Mouse (Mus musculus) right cerebral cortex, adult 2 months (tissue): ENCODE measurements around the gene Coro7.
"Not testable (repeated sequence)": the region's sequence is repeated elsewhere in the genome, so short reads cannot be mapped to it uniquely, and the experiment has no call there.

Experiments
- DNase-seq, 2 experiments: peaks; one replicate each; pipeline ENCODE4 v3.0.0; 2021 to 2022; ENCODE audit warnings: low spot score in 2 of 2

Coro7 gene

DNA sequence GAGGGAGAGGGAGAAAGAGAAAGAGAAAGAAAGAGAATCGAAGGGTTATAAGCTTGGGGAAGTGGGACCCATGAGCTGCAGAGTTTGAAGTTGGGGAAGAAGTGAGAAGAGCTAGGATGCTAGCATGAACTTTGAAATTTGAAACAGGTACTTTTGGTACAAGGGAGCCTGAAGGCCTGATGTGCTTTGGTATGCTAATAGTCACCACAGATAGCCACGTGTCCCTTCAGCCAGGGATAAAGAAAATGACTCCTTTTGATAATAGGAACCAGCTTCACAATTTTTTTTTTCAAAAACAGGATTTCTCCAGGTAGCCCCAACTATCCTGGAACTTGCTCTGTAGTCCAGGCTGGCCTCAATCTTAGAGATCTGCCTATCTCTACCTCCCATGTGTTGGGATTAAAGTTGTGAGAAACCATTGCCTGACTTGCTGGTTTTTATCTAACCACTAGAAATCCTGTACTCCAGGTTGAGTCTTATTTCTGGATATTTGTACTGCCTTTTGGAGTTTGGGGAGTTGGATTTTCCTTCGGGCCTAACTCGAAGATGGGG is 3.1 kb upstream of the Coro7 start:
- no peak for DNase-seq

DNA sequence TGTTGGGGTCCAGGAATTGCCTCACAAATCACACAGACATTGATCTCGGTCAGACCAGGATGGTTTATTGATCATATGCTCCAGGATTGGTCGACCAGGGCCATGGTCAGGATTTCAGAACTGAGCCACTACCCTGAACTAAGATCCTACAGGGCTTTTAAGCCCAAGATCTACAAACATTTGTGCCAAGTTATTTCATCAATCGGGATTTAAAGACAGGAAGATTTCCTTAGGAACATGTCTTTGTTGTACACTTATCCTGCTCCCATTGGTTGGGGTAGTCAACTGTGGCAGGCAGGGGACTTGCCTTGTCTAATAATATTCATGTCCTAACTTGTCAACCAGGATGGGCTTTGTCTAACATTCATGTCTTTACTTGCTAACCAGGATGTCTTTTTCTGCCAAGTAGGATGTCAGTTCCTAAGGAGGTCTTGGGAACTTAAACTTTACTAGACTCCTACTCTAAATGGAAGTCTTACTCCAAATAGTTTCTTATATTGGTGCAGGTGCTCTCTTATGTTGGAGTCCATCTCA is 1.4 kb upstream of the Coro7 start:
- not testable (repeated sequence) for DNase-seq

DNA sequence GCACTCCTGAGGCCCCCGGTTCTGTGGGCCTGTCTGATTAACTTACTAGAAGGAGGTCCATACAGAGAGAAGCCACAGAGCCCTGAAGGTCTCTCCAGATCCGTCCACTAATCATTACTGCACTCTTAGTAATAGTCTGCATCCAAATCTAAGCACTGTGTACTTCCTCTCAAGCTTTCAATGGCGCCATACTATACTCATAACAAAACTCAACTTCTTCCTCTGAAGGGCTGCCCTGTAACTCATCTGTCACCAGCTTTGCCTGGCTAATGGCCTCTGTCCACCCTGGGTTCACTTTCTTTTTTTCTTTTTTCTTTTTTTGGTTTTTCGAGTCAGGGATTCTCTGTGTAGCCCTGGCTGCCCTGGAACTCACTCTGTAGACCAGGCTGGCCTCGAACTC is 1.5 kb downstream of the Coro7 start:
- DNase-seq = no peak

DNA sequence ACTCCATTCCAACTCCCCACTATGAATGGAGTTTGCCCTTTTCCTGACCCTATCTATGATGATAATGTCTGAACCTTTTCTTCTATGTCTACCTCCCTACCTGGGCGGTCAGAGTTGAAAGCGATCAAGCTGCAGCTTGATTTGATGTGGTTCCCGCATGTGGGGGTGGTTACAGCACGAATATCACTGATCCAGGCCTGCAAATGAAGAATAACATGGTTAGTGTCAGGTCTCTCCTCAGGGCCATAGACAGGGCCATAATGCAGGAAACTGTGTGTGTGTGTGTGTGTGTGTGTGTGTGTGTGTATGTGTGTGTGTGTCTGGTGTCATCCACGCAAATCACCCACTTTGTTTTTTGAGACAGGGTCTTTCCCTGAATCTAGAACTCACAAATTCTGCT is 2.7 kb downstream of the Coro7 start:
- DNase-seq = no peak

DNA sequence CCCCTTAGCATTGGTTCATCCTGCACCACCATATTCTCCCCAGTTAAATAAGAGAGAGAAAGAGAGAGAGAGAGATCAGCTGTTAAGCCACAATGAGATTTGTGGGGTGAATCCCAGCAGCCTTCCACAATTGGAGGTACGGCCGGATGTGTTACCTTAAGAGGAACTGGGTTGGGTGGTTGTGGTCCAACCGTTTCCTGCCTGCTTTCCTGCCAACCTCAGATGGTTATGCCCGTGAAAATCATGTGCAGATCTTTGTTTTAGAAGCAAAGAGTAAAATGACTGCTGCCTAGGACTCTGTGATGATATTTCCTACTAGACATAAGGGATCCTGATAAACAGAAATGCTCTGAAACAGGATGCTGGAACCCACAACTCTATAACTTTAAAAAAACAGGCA is 5.5 kb downstream of the Coro7 start:
- no peak for DNase-seq

DNA sequence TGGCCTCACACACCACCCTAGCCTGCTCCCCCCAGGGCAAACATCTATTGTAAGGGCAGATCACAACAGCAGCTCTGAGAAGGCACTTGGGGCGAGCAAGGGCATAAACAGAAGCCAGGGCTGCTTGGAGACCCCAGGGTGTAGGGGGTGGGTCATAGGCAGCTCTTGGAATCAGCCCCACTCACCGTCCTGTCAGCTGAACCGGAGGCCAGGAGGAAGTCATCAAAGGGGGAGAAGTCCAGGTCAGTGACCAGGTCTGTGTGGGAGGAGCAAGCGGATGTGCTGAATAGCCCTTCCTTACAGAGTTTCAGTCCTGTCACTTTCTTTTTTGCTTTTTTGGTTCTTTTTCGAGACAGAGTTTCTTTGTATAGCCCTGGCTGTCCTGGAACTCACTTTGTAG is 9.3 kb downstream of the Coro7 start:
- no peak for DNase-seq

DNA sequence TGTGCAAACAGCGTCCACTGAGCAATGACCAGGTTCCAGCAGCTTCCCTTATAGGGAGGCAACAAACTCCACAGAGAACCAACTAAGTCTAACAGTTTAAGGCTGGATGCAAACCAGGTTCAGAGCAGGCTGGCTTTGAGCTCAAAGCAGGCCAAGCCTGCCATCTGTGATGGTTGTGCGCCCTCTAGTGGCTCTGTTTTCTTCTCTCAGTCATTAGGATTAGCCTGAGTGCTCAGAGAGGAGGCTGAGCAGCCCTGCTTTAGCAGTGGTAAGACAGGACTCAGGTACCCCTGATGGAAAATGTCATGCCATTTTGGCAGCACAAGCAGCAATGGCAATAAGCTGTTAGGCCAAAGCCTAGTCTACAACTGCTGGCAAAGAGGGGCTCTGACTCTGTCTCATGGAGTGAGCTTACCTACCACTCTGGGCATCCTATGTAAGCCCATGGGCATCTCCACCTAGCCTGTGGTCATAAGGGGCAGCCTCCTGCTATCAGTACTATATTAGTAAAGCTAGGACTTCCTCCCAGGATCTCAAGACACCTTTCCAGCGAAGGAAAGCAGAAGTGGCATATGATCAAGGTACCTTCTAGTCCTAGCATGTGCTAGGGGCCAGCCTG is 12.3 kb downstream of the Coro7 start:
- DNase-seq = peak; percentile 89 to 94

DNA sequence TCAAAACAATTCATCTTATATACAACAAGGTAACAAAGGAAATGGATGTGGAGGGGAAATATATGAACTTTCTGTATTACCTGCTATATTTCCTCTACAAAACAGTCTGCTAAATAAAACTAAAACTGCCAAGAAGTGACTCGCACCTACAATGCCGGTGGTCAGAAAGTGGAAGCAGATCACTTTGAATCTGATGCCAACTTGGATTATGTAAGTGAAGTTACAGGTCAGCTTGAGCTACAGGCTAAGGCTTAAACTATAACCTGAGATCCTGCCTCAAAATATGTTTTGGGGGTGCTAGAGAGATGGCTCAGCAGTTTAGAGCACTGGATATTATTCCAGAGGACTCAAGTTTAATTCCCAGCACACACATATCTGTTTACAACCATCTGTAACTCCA is 13.9 kb downstream of the Coro7 start:
- no peak for DNase-seq

DNA sequence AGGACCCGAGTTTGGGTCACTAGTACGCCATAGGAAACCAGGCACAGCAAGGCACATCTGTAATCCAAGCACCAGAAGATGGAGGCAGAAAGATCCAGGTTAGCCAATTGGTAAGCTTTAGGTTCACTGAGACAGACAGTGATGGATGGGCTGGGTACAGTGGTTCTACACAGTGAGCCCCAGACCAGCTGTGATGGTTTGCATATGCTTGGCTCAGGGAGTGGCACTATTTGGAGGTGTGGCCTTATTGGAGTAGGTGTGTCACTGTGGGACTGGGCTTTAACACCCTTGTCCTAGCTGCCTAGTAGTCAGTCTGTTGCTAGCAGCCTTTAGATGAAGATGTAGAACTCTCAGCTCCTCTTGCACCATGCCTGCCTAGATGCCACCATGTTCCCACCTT is 15.8 kb downstream of the Coro7 start:
- DNase-seq = no peak

DNA sequence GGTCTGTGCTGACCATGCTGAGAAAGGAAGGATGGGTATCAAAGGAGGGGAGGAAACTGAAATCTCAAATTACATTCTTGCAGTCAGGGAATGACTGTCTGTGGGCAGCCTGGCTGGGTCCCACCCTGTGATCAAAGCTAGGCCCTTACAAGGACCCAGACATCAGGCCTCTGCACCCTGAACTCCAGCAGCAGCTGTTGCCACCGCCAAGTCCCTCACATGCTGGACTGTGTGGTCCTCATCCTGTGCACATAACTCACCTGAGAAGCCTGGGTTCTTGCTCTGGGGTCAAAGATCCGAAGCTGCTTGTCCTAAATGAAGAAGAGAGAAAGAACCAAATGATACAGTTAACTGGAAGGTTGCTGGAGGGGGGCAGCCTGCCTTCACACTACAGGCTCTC is 18.0 kb downstream of the Coro7 start:
- DNase-seq = no peak

DNA sequence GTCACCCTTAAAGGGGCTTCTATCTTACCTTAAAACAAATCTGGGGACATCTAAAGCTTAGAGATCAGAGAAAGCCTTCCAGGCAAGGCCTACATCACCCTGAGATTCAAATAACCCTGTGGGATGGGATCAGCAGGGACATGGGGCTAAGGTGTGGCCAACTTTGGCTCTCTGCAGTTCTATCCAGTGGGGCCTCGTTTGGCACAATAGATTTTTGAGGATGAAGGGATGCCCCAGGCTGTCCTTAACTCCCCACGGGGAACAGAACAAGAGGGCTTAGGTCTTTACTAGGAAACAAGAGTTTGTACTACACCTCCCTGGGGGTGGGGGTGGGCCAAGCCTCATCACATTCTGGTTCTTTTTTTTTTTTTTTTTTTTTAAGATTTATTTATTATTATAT is 20.3 kb downstream of the Coro7 start:
- no peak for DNase-seq

DNA sequence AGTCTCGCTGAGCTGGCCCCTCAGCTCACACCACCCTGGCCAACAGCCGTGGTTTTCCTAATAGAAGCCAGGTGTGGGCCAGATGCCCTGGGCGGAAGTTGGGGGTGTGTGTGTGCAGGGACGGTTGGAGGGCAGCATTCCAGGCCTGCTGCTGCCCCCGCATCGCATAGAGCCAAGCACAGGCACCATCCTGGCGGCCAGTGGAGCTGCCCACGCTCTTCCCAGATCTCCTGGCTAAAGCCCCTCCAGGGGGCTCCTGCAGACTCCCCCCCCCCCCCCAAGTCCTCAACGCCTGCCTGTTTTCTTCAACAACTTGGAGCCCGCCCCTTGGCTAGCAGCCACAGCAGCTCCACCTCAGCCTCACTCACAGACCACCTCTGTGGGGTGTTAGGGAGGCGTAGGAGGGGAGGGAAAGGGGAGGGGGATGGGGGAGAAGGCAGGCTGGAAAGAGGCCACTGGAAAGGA is 20.8 kb downstream of the Coro7 start:
- peak; percentile 40 to 51 for DNase-seq

DNA sequence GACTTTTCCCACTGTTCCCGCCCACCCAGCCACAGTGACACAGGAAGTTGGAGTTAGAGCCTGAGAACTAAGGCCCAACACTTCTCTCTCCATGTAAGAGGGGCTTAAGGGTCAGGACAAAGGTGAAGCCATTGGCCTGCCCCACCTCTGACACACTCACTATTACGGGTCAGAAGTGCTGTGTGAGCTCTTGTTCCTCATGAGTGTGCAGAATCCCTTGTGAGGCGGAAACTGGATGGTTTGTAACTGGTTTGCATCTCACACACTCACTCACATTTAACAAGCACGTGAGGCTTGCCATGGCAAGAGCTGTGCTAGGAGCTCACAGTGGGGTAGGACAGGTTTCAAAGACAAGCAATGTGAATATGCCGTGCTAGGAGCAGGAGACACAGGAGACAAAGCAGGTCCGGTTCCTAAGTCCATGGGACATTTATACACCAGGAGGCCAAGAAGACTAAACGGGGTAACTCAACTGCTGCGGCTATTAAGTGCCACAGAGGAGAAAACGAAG is 23.0 kb downstream of the Coro7 start:
- DNase-seq = no peak

DNA sequence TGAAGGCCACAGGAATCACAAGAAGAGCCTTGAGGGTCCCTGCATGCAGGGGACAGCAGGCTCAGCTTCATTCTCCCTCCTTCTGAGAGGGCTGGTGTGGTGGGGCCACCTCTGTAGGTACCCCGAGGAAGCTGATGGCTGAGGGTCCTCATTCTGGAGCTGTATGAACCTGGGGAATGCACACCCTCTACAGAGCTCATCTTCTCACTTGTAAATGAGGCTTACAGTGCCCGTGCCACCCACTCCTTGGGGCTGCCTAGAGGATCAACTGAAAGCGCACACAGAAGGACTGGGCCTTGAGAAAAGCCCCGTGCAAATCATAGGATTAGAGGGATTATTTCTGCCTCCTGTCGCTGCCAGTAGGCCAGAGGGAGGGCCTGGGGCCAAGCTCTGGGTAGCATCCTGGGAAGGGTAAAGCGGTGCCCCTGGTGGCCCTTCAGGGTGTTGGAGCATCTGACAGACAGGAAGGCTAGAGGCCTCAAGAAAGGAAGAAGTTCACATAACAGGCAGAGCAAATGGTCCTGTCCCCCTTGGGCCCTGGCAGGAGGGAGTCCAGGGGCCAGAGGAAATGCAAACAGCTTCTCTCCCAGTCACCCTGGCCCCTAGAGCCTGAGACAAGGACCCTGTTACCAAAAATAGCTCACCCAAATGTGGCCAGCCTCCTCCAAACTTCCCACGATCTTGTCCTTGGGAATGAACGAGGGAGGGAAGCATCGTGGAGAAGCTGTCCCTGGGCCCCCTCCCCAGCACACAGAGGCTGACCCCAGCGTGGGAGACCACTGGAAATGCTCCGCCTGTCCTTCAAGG is 23.6 kb downstream of the Coro7 start:
- DNase-seq = no peak

DNA sequence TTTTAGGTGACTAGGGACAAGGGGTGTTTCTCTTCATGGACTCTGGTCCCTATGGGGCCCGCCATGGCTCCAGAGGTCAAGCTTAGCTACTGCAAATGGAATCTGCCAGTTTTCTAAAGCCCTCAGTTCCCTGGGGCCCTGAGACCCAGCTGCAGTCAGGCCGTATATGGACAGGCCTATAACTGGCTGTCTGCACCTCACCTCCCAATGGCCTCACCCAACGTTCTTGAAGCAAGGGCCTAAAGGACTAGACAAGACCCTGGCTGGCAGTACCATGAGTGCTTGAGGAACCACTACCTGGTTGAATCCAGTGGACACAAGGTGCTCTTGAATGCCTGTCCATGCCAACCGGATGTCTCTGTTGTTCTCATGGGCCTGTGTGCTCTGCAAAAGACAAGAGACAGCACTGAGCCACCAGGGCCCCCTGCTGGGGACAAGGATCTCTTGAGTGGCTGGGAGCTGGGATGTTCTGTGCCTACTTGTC is 24.3 kb downstream of the Coro7 start:
- DNase-seq = no peak

DNA sequence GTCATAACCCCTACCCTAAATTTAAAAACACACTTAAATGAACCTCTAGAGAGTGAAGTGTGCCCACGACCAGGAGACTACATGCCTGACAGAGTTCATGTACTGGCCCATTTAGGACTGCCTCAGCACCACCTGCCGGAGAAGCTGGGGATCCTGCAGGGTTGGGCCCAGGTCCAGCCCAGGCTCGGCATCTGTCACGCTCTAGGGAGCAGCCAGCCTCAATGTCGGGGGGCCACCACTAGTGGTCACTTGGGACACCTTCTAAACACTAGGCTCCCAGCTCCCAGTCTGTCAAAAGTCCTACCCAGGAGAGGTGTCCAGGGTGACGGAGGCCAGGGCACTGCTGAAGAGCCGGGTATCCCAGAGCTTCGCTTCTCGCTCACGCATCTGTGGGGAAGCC is 24.9 kb downstream of the Coro7 start:
- DNase-seq = no peak

DNA sequence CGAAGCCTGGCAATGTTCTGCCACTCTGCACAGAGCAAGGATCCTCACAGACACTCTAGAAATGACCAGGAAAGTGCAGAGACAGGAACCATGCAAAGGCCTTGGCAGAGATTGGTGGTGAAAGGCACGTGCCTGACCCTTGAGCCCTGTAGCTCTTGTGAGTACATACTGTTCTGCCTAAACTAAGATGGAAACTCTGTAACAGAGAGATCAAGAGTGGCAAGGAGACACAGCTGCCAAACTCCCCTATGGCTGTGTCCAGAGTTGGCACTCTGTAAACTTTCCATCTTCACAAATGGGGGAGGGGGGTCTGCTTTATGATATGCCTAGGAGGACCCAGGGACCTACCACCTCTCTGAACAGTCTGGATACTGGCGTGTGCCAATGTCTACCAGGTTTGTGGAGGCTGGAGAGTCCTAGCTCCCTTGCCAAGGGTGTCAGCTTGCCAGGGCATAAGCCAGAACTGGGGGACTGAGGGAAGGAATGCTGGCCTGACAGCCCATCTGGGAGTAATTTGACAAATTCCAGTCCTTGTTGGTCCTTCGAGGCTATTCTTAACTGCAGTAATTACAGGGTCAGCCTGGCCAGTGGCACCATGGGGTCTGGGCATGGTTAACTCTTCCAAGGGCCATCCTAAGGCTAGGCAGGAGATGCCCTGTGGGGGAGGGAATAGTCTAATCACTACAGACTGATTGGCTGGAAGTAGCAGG is 26.7 kb downstream of the Coro7 start:
- no peak for DNase-seq

DNA sequence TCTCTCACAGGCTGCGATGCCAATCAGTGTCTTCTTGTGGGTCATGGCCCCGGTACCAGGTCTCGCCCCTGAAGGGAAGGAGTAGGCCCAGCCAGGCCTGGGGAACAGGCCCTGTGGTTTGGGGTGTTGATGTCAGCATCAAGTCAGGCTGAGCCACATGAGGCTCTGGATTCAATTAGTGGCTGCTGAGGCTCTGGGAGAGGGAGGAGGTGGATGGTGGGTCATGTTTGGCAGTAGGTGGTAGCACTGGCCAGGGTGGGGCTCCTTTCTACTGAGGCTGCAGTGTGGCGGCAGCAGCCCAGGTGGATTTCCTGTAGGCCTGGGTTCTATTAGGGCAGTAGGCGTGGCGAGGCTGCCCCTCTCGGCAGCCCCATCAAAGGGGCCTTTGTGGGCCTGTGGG is 28.0 kb downstream of the Coro7 start:
- no peak for DNase-seq

DNA sequence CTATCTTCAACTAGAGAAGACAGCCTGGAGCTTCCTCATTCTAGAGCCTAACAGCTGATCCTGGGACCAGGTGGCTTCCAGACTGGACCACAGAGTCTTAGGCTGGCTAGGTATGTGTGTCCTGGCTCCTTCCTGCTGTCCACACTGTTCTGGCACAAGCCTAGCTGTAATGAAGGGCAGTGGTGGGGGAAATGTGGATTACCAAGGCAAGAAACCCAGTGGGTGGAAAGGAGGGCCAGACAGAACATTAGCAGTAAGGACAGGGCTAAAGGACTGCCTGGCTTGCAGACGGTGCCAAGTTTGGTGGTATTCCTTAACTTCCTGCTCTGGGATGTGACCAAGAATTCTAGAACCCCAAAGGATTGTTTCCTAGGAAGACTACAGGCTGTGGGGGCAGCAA is 28.5 kb downstream of the Coro7 start:
- no peak for DNase-seq

DNA sequence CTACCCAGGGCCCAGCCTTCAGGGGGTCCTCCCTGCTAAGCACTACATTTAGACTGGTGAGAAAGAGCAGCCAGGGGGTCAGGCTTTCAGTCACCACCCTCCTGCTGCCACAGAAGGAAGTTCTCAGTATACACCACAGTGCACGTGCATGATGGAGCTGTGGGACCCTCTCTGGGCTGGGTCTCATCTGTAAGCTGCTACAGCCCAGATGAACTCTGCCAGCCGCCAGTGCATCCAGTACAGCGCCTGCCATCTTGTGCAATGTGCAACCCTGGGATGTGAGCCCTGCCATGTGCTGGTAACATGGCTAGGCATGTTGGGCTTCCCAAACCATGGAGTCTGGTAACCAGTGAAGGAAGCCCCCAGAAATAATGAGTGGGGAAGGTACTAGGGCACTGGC is 29.4 kb downstream of the Coro7 start:
- no peak for DNase-seq

DNA sequence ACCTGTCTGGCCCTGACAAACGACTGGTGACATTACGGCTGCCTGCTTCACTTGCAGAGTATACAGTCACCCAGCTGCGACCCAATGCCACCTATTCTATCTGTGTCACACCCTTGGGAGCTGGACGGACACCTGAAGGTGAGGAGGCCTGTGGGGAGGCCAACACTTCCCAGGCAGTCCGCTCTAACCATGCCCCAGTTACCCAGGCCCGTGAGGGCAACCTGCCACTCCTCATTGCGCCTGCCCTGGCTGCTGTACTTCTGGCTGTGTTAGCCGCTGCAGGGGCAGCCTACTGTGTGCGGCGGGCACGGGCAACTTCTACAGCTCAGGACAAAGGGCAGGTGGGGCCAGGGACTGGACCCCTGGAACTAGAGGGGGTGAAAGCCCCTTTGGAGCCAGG is 29.9 kb downstream of the Coro7 start:
- DNase-seq = no peak

DNA sequence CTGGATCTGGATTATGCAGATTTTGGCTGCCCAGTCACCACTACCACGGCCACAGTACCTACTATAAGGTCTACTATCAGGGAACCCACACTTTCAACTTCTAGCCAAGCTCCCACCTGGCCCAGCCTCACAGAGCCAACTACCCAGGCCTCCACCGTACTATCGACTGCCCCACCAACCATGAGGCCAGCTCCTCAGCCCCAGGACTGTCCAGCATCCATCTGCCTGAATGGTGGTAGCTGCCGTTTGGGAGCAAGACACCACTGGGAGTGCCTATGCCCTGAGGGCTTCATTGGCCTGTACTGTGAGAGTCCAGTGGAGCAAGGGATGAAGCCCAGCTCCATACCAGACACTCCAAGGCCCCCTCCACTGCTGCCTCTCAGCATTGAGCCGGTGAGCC is 30.4 kb downstream of the Coro7 start:
- no peak for DNase-seq
